Mouse (Mus musculus) MEL (cell line): ENCODE data around the gene Bcas3. TPM values are rescaled to one million over a fixed set of nuclear protein-coding genes. Genes with fewer than 3 reads are reported as not detected.

Experiments
- DNase-seq: peaks from one replicate; pipeline ENCODE4 v3.0.0; 2011; ENCODE audit warnings: low read depth, low spot score
- H3K27ac ChIP-seq: 2 replicates; pipeline ENCODE4 v1.5.1; 2012; ENCODE audit warnings: low read depth, mild to moderate bottlenecking, control low read depth, low read length, moderate library complexity; ENCODE audit not compliant: control insufficient read depth
- H3K27me3 ChIP-seq, 2 experiments: fragments of 150-350 bp in 1 of 2; sonication (generic) in 1 of 2; 2 replicates each; pipeline ENCODE4 v1.6.1; 2012; ENCODE audit warnings: low read length in 2 of 2, mild to moderate bottlenecking in 2 of 2, improper control_type of control experiment in 1 of 2, moderate library complexity in 1 of 2; ENCODE audit not compliant: insufficient read depth in 2 of 2, control insufficient read depth in 1 of 2
- H3K36me3 ChIP-seq, 2 experiments: 2 replicates each; pipeline ENCODE4 v1.6.1; 2012 to 2014; ENCODE audit warnings: low read length in 2 of 2, improper control_type of control experiment in 1 of 2, inconsistent platforms in 1 of 2, mild to moderate bottlenecking in 1 of 2; ENCODE audit not compliant: insufficient read depth in 2 of 2, control insufficient read depth in 1 of 2
- H3K4me1 ChIP-seq, 2 experiments: fragments of 150-350 bp in 1 of 2; sonication (generic) in 1 of 2; 2 replicates each; pipeline ENCODE4 v1.6.1; 2012; ENCODE audit warnings: low read length in 2 of 2, improper control_type of control experiment in 1 of 2, mild to moderate bottlenecking in 1 of 2; ENCODE audit not compliant: insufficient read depth in 2 of 2, control insufficient read depth in 1 of 2
- H3K4me3 ChIP-seq, 2 experiments: fragments of 150-350 bp in 1 of 2; sonication (generic) in 1 of 2; 2 replicates each; pipeline ENCODE4 v1.5.1; 2012; ENCODE audit warnings: low read depth in 2 of 2, low read length in 2 of 2, mild to moderate bottlenecking in 2 of 2, moderate library complexity in 2 of 2, control low read depth in 1 of 2, improper control_type of control experiment in 1 of 2; ENCODE audit not compliant: control insufficient read depth in 1 of 2, insufficient read depth in 1 of 2
- H3K79me2 ChIP-seq: 2 replicates; pipeline ENCODE4 v1.6.1; 2012; ENCODE audit warnings: mild to moderate bottlenecking, low read length, moderate library complexity; ENCODE audit not compliant: control insufficient read depth, poor library complexity, insufficient read depth
- H3K9ac ChIP-seq: 2 replicates; pipeline ENCODE4 v1.6.1; 2012; ENCODE audit warnings: low read depth, mild to moderate bottlenecking, control low read depth, low read length, moderate library complexity; ENCODE audit not compliant: control insufficient read depth, poor library complexity, severe bottlenecking
- H3K9me3 ChIP-seq: fragments of 150-350 bp; sonication (generic); replicated peaks from 2 replicates; pipeline ENCODE4 v1.6.1; 2012; ENCODE audit warnings: mild to moderate bottlenecking, low read length, improper control_type of control experiment, moderate library complexity; ENCODE audit not compliant: insufficient read depth
- BHLHE40 ChIP-seq: IDR thresholded peaks from 2 replicates; pipeline ENCODE4 v1.6.1; 2012; ENCODE audit warnings: low read depth, mild to moderate bottlenecking, inconsistent platforms, low read length, improper control_type of control experiment, borderline replicate concordance
- CHD1 ChIP-seq: IDR thresholded peaks from 2 replicates; pipeline ENCODE4 v1.6.1; 2012; ENCODE audit warnings: low read depth, mild to moderate bottlenecking, inconsistent platforms, low read length, improper control_type of control experiment
- CHD2 ChIP-seq: IDR thresholded peaks from 2 replicates; pipeline ENCODE4 v1.6.1; 2011; ENCODE audit warnings: low read length, improper control_type of control experiment
- CTCF ChIP-seq, 3 experiments: IDR thresholded peaks in 2 of 3; conservative IDR thresholded peaks in 1 of 3; 2 replicates each; pipeline ENCODE4 v1.5.1; 2011 to 2012; ENCODE audit warnings: low read length in 3 of 3, low read depth in 2 of 3, mild to moderate bottlenecking in 2 of 3, improper control_type of control experiment in 1 of 3, inconsistent platforms in 1 of 3, mixed read lengths in 1 of 3, moderate library complexity in 1 of 3; ENCODE audit not compliant: control insufficient read depth in 1 of 3, insufficient read depth in 1 of 3, poor library complexity in 1 of 3, severe bottlenecking in 1 of 3
- E2F4 ChIP-seq: IDR thresholded peaks from 2 replicates; pipeline ENCODE4 v1.6.1; 2011; ENCODE audit warnings: low read depth, low read length, improper control_type of control experiment, borderline replicate concordance
- ELF1 ChIP-seq: IDR thresholded peaks from 2 replicates; pipeline ENCODE4 v1.6.1; 2014; ENCODE audit warnings: low read depth, mild to moderate bottlenecking, inconsistent platforms, low read length, improper control_type of control experiment, moderate library complexity
- ETS1 ChIP-seq: IDR thresholded peaks from 2 replicates; pipeline ENCODE4 v1.6.1; 2012; ENCODE audit warnings: low read depth, mild to moderate bottlenecking, inconsistent platforms, low read length, improper control_type of control experiment, moderate library complexity
- GATA1 ChIP-seq: IDR thresholded peaks from 2 replicates; pipeline ENCODE4 v1.6.1; 2011; ENCODE audit warnings: low read depth, low read length, improper control_type of control experiment
- HCFC1 ChIP-seq: IDR thresholded peaks from 2 replicates; pipeline ENCODE4 v1.6.1; 2012; ENCODE audit warnings: low read depth, mild to moderate bottlenecking, inconsistent platforms, low read length, improper control_type of control experiment, moderate library complexity
- JUND ChIP-seq: IDR thresholded peaks from 2 replicates; pipeline ENCODE4 v1.6.1; 2011; ENCODE audit warnings: low read depth, mild to moderate bottlenecking, improper control_type of control experiment, low read length
- KAT2A ChIP-seq: conservative IDR thresholded peaks from 2 replicates; pipeline ENCODE4 v1.6.1; 2012; ENCODE audit warnings: low read depth, low read length, improper control_type of control experiment, inconsistent platforms
- MAFK ChIP-seq: IDR thresholded peaks from 2 replicates; pipeline ENCODE4 v1.6.1; 2011; ENCODE audit warnings: low read depth, mild to moderate bottlenecking, low read length, improper control_type of control experiment, borderline replicate concordance
- MAX ChIP-seq: IDR thresholded peaks from 2 replicates; pipeline ENCODE4 v1.6.1; 2011; ENCODE audit warnings: low read length, improper control_type of control experiment
- MAZ ChIP-seq: IDR thresholded peaks from 2 replicates; pipeline ENCODE4 v1.6.1; 2012; ENCODE audit warnings: low read depth, mild to moderate bottlenecking, inconsistent platforms, low read length, improper control_type of control experiment
- MEF2A ChIP-seq: IDR thresholded peaks from 2 replicates; pipeline ENCODE4 v1.6.1; 2014; ENCODE audit warnings: low read depth, mild to moderate bottlenecking, inconsistent platforms, low read length, improper control_type of control experiment; ENCODE audit not compliant: poor library complexity, insufficient replicate concordance, severe bottlenecking; ENCODE audit errors: extremely low read depth
- MXI1 ChIP-seq: IDR thresholded peaks from 2 replicates; pipeline ENCODE4 v1.6.1; 2011; ENCODE audit warnings: mild to moderate bottlenecking, low read depth, low read length, improper control_type of control experiment
- MYB ChIP-seq: IDR thresholded peaks from 2 replicates; pipeline ENCODE4 v1.6.1; 2011; ENCODE audit warnings: mild to moderate bottlenecking, low read depth, low read length, improper control_type of control experiment
- NELFE ChIP-seq: IDR thresholded peaks from 2 replicates; pipeline ENCODE4 v1.6.1; 2011; ENCODE audit warnings: low read depth, low read length, improper control_type of control experiment
- NRF1 ChIP-seq: IDR thresholded peaks from 2 replicates; pipeline ENCODE4 v1.6.1; 2014; ENCODE audit warnings: low read depth, mild to moderate bottlenecking, inconsistent platforms, low read length, improper control_type of control experiment, moderate library complexity; ENCODE audit not compliant: poor library complexity, insufficient read depth, severe bottlenecking
- POLR2AphosphoS5 ChIP-seq: IDR thresholded peaks from 2 replicates; pipeline ENCODE4 v1.6.1; 2012; ENCODE audit warnings: low read depth, borderline replicate concordance, mild to moderate bottlenecking, inconsistent platforms, low read length, moderate library complexity, mixed read lengths
- RAD21 ChIP-seq: IDR thresholded peaks from 2 replicates; pipeline ENCODE4 v1.6.1; 2011; ENCODE audit warnings: mild to moderate bottlenecking, low read depth, low read length, improper control_type of control experiment
- RCOR1 ChIP-seq: IDR thresholded peaks from 2 replicates; pipeline ENCODE4 v1.6.1; 2012; ENCODE audit warnings: low read depth, mild to moderate bottlenecking, inconsistent platforms, low read length, improper control_type of control experiment
- SMC3 ChIP-seq: IDR thresholded peaks from 2 replicates; pipeline ENCODE4 v1.6.1; 2011; ENCODE audit warnings: low read depth, low read length, improper control_type of control experiment
- TAL1 ChIP-seq: IDR thresholded peaks from 2 replicates; pipeline ENCODE4 v1.6.1; 2012; ENCODE audit warnings: mild to moderate bottlenecking, inconsistent platforms, low read length, moderate library complexity, mixed read lengths
- TBP ChIP-seq: IDR thresholded peaks from 2 replicates; pipeline ENCODE4 v1.8.0; 2011; ENCODE audit warnings: low read depth, low read length, improper control_type of control experiment
- TCF12 ChIP-seq: IDR thresholded peaks from 2 replicates; pipeline ENCODE4 v1.6.1; 2014; ENCODE audit warnings: low read depth, mild to moderate bottlenecking, inconsistent platforms, low read length, improper control_type of control experiment, moderate library complexity
- USF1 ChIP-seq: IDR thresholded peaks from 2 replicates; pipeline ENCODE4 v1.6.1; 2014; ENCODE audit warnings: low read depth, mild to moderate bottlenecking, inconsistent platforms, low read length, improper control_type of control experiment, moderate library complexity
- USF2 ChIP-seq, 2 experiments: IDR thresholded peaks; 2 replicates each; pipeline ENCODE4 v1.6.1; 2011 to 2012; ENCODE audit warnings: improper control_type of control experiment in 2 of 2, low read length in 2 of 2, borderline replicate concordance in 1 of 2, inconsistent platforms in 1 of 2, low read depth in 1 of 2, mild to moderate bottlenecking in 1 of 2; ENCODE audit not compliant: insufficient read depth in 1 of 2
- ZC3H11A ChIP-seq: IDR thresholded peaks from 2 replicates; pipeline ENCODE4 v1.6.1; 2012; ENCODE audit warnings: low read depth, mild to moderate bottlenecking, inconsistent platforms, low read length, improper control_type of control experiment
- ZKSCAN1 ChIP-seq: IDR thresholded peaks from 2 replicates; pipeline ENCODE4 v1.6.1; 2012; ENCODE audit warnings: low read depth, mild to moderate bottlenecking, inconsistent platforms, low read length, improper control_type of control experiment, moderate library complexity
- polyA plus RNA-seq, 2 experiments: library from polyadenylated mRNA; stranded (reverse) in 1 of 2; unstranded in 1 of 2; fragments of >175 nt in 1 of 2; fragments of >200 nt in 1 of 2; gene quantifications; 2 replicates each; pipeline versions ENCODE4 v1.2.1 to v1.2.4; 2012; ENCODE audit warnings: low replicate concordance in 2 of 2, low read depth in 1 of 2; ENCODE audit not compliant: insufficient read length in 2 of 2, insufficient read depth in 1 of 2, missing spikeins in 1 of 2
- total RNA-seq: library from RNA; depleted of rRNA; stranded (reverse); fragments of 300-350 nt; gene quantifications from 2 replicates; pipeline ENCODE4 v1.2.3, GENCODE M21; 2012

Bcas3 gene
- total and polyA plus RNA-seq, 3 experiments: 8.6 to 14.7 TPM; not detected in 1

- TF ChIP-seq E2F4 (no peak), MAZ (peak; percentile 94; the same call in 1 of the 2 replicates), USF1 (no peak), BHLHE40 (no peak), GATA1 (no peak), ZC3H11A (no peak; the same call in 1 of the 2 replicates), NELFE (no peak; the same call in none of the 2 replicates), NRF1 (no peak), SMC3 (peak; percentile 87), RCOR1 (no peak), TBP (no peak), MXI1 (no peak; the same call in 1 of the 2 replicates), MAFK (no peak), ETS1 (no peak)
- TF ChIP-seq, all 39 proteins: peak for 11
Measured at GRCm38 (mm10) chr11:85843347-85843692, 490.4 kb downstream of the Bcas3 start (continued).

- DNase-seq: peak; percentile 94
- Histone ChIP-seq H3K4me1 (peaks cover 2 to 5% of the 10 kb centered on the region in 2 experiments; a peak in 3 of 4 replicates), H3K36me3 (no peaks in the 10 kb centered on the region), H3K27me3 (no peaks in the 10 kb centered on the region), H3K27ac (peak overlapping the region; percentile 28; the same call in 1 of the 2 replicates), H3K4me3 (peak overlapping the region; percentile 88 to 100), H3K79me2 (no peaks in the 10 kb centered on the region; the same call in 1 of the 2 replicates), H3K9me3 (no peaks in the 10 kb centered on the region), H3K9ac (peak overlapping the region; percentile 83)
- TF ChIP-seq TAL1: no peak
- TF ChIP-seq RCOR1: no peak
- peak; percentile 81 for TF ChIP-seq MAZ
- TF ChIP-seq USF2 (IDR thresholded peaks at IDR 0.05; ENCODE audit: borderline replicate concordance in 1 of 2, insufficient read depth in 1 of 2, low read depth in 1 of 2, low read length in 2 of 2): no peak
- peak; percentile 18; the same call in 1 of the 2 replicates for TF ChIP-seq CHD2
- no peak for TF ChIP-seq MAFK
- TF ChIP-seq MYB: no peak
- peak; percentile 91 for TF ChIP-seq SMC3
- TF ChIP-seq GATA1: no peak
- peak; percentile 53 for TF ChIP-seq MAX
- peak; percentile 53; the same call in 1 of the 2 replicates for TF ChIP-seq HCFC1
- TF ChIP-seq BHLHE40: no peak
- TF ChIP-seq E2F4: no peak
- TF ChIP-seq ZC3H11A: peak; percentile 81
- no peak for TF ChIP-seq POLR2AphosphoS5
- no peak; the same call in 1 of the 2 replicates for TF ChIP-seq CHD1
- 0 out of 2 replicates have a peak, but pooled peaks have one; percentile 13 for TF ChIP-seq ELF1
- no peak for TF ChIP-seq TBP
- TF ChIP-seq JUND: no peak
- peak; percentile 21; the same call in 1 of the 2 replicates for TF ChIP-seq TCF12
- TF ChIP-seq KAT2A: no peak
- TF ChIP-seq MXI1: peak; percentile 60; the same call in 1 of the 2 replicates
- TF ChIP-seq NRF1: no peak
- TF ChIP-seq ZKSCAN1: no peak
- TF ChIP-seq CTCF (IDR thresholded peaks at IDR 0.05 in 2 of 3, conservative IDR thresholded peaks at IDR 0.05 in 1 of 3; ENCODE audit: control insufficient read depth in 1 of 3, insufficient read depth in 1 of 3, low read depth in 2 of 3, low read length in 3 of 3, poor library complexity in 1 of 3, severe bottlenecking in 1 of 3): peak; percentile 80 to 99 (median 96)
- TF ChIP-seq RAD21: peak; percentile 97
- 0 out of 2 replicates have a peak, but pooled peaks have one; percentile 28 for TF ChIP-seq MEF2A
Measured at GRCm38 (mm10) chr11:85844144-85844965, 491.4 kb downstream of the Bcas3 start.
